Mouse (Mus musculus): ENCODE data around the gene Pigr.

The Pigr gene

GRCm38 (mm10) chr1:130877889-130878614 is 51.6 kb downstream of the Pigr start:
- peak; percentile 79 to 80 for DNase-seq

- DNase-seq = no peak
Measured at GRCm38 (mm10) chr1:130879927-130880326, 53.4 kb downstream of the Pigr start.

- DNase-seq = no peak
Measured at GRCm38 (mm10) chr1:130883146-130883545, 56.7 kb downstream of the Pigr start.

- DNase-seq = no peak
Measured at GRCm38 (mm10) chr1:130887354-130887753, 60.9 kb downstream of the Pigr start, which contains the start of gene Il24. Gene Il24 (minus strand): TSS chr1:130887454.

GRCm38 (mm10) chr1:130892446-130892845 is 66.0 kb downstream of the Pigr start:
- DNase-seq = no peak

GRCm38 (mm10) chr1:130893329-130894040 is 67.0 kb downstream of the Pigr start:
- DNase-seq = no peak

GRCm38 (mm10) chr1:130894468-130894867 is 68.0 kb downstream of the Pigr start:
- no peak for DNase-seq
